Mouse (Mus musculus) Muller cell, postnatal 12 days (primary cell): Measurements from ENCODE around the gene Abcc8.
A peak's percentile ranks its signal among the peaks of the same experiment; 100 is the strongest.

Experiments
- DNase-seq: peaks from one replicate; pipeline ENCODE4 v3.0.0-alpha.2; 2015; ENCODE audit errors: inconsistent ontology term

Gene Abcc8

GRCm38 (mm10) chr7:46110079-46110478, 69.8 kb downstream of the Abcc8 start:
- DNase-seq: no peak

- no peak for DNase-seq
Measured at GRCm38 (mm10) chr7:46105484-46105883, 74.3 kb downstream of the Abcc8 start.

GRCm38 (mm10) chr7:46104256-46104915, 75.4 kb downstream of the Abcc8 start:
- DNase-seq: no peak

GRCm38 (mm10) chr7:46103771-46104170, 76.1 kb downstream of the Abcc8 start:
- DNase-seq: no peak

DNA sequence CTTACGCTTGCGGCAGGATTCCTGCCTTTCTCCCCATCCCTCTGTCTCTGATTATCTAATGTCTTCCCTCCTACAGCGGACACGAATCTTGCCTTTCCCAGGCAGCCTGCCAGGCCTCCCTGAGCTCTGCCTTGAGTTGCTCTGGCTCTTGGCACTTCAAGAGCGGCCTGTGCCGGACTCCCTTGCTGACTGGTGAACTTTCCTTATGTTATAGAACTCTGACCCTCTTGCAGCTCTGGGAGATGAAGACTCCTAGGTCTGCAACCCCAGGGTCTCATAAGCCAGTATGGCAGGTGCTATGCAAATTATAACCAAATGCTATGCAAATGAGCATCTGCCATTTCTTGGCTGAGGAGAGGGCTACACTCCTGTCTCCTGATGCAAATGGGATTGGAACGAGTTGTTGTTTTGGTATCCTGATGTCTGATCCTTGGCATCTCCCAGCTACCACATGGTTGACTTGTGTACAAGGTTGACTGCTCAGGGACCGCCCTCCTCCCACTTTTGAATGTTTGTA, 76.7 kb downstream of the Abcc8 start:
- DNase-seq: no peak

- DNase-seq: peak; percentile 81
Measured at GRCm38 (mm10) chr7:46100563-46100962, 79.3 kb downstream of the Abcc8 start, which contains the start of gene Kcnj11. Gene Kcnj11, minus strand, starts transcription at chr7:46100764.

DNA sequence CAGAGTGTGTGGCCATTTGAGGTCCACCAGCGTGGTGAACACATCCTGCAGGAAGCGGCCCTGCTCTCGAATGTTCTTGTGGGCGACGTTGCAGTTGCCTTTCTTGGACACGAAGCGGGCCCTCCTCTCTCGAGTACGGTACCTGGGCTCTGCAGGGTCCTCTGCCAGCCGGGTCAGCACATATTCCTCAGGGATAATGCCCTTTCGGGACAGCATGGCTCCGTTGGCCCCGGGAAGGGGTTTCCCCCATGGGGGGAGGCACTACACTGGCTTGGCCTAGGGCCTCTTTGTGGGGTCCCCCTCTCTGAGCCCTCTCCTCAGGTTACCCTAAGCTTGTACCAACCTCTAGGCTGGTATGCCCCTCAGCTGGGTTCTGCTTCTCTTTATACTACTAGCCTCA, 80.2 kb downstream of the Abcc8 start:
- no peak for DNase-seq

- DNase-seq: no peak
Measured at GRCm38 (mm10) chr7:46098919-46099286, 80.9 kb downstream of the Abcc8 start.

- no peak for DNase-seq
Measured at GRCm38 (mm10) chr7:46098221-46098918, 81.5 kb downstream of the Abcc8 start.

DNA sequence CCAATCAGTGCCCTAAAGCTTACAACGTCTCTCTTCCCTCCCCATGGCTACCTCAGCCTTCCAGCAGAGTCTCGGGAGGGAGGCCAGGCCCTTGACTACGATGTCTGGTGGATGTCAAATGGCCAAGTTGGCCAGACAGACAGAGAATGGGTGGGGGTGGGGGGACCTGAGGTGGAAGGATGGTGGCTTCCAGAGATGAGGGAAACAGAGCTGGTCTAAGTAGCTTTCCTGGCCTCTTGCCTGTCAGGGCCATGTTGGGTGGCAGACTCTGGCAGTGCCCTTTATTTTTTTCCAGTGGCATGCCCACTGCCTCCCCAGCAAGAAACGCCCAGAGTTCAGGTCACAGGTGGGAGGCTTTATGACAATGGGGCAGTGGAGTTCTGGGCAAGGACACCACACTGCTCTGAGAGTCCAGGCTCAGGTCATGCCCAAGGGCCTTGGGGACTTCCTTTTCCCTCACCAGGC, 82.5 kb downstream of the Abcc8 start:
- no peak for DNase-seq

- DNase-seq: peak; percentile 52
Measured at GRCm38 (mm10) chr7:46096136-46096535, 83.7 kb downstream of the Abcc8 start.

DNA sequence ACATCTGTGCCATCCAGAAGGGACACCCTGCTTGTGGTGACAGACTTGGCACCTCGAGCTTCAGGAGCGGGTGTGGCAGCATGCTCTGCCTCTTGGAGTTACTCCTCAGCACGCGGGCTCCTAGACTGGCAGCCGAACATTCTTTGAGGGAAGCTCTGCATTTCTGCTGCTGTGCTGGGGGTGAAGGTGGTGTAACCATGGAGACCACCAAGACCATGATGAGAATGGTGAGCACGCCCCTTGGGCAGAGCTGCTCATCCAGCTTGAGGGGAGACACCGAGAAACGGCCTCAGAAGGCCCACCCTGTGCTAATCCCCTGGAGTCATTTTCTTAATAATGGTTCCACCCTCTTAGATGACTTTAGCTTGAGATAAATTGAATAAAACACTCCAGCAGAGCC, 87.0 kb downstream of the Abcc8 start:
- no peak for DNase-seq

DNA sequence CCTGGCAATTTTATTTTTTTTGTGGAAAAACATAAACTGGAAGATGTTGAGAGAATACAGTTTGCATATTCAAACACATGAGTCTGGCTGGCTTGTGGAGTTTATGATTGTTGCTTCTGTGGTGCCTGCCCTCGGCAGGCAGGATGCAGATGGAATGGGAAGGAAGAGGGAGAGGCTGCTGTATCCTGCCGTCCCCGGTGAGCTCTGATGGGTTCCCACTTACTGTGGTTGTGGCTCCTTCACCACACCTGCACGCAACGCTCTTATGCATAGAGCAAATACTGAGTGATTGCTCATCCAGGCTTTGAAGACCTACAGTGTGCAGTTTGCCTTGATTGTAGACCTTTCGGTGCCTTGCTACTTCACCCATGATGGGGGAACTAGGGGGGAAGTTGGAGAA, 91.6 kb downstream of the Abcc8 start:
- DNase-seq: no peak

DNA sequence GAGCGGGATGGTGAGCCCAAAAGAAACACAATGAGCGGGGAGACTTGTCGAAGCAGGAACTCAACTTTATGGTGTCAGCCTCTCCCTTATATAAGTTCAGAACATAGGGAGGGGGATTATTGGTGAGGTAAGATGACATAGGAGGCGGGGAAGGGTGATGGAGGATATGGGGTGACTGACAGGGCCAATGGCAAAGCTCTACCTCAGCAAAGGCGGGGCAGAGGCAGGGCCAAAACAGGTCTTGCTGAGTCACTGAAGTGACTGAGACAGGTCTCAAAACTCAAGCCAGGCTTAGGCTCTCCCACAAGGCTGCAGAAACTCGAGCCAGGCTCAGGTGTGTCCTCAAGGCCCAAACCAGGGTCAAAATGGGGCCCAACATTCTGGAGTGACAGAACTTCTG, 93.5 kb downstream of the Abcc8 start:
- DNase-seq: no peak

GRCm38 (mm10) chr7:46084839-46085513, 94.9 kb downstream of the Abcc8 start:
- DNase-seq: no peak

DNA sequence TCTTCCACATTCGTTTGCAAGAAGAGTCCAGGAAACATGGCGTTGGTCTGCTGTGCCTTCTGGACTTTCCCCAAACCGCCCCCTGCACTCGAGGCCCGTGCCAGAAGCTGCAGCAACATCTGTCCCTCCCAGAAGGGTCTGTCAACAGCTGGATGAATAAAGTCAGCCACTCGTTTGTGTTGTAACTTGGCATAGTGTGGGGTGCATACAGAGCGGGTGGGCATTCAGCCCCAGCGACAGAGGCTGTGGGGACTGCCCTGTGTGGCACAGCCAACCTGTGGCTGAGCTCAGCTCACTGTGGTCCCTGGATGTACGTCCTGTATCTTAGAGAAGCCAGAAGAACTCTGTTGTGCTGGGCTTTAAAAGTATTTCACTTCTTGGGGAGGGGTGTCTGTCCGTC, 95.8 kb downstream of the Abcc8 start:
- no peak for DNase-seq

- DNase-seq: no peak
Measured at GRCm38 (mm10) chr7:46077675-46078074, 102.2 kb downstream of the Abcc8 start.

DNA sequence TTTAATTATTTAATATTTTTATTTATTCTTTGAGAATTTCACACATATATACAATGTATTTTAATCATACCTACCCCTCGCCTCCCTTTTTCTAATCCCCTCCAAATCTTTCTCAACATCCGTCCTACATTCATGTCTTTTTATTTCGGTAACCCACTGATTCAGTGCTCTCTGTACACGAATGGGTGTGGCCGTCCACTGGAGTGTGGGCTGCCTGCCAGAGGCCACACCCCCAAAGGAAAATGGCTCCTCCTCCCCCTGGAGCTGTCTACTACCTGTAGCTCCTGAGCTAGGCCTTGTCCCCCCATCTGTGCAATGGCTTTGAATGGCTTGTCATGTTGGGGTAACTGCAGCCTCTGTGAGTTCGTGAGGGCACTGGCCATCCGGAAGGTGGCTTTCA, 103.0 kb downstream of the Abcc8 start:
- no peak for DNase-seq

GRCm38 (mm10) chr7:46068831-46069230, 111.0 kb downstream of the Abcc8 start:
- DNase-seq: no peak

GRCm38 (mm10) chr7:46063296-46063695, 116.5 kb downstream of the Abcc8 start:
- no peak for DNase-seq

DNA sequence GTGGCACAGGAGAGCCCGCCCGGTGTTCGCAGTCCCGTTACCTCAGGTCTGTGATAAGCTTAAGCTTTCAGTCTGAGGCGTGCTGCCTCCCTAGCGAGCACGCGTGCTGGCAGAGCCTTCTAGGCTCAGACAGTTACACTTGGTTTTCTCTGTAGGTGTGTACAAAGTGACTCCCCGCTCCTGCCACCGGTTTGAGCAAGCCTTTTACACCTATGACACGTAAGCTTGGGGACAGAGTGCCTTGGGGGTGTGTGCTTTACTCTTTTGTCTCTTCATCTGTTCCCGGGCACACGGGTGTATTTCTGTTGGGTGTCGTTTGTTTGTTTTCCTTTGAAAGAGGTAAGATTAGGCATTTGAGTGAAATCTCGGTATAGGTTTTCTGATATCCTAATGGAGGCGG, 118.2 kb downstream of the Abcc8 start:
- DNase-seq: no peak

GRCm38 (mm10) chr7:46060688-46061087, 119.1 kb downstream of the Abcc8 start:
- no peak for DNase-seq

- no peak for DNase-seq
Measured at GRCm38 (mm10) chr7:46058882-46059281, 121.0 kb downstream of the Abcc8 start.
